Mouse (Mus musculus): ENCODE results near the gene Cd69. TPM values are rescaled to one million over a fixed set of nuclear protein-coding genes. Genes with fewer than 3 reads are reported as not detected.

The Cd69 gene
- polyA plus RNA-seq (2021; fragmentation: Nextera tagmentation), result not detected in 2 replicates
- long read RNA-seq, experiment 1, result 0 reads
- long read RNA-seq, experiment 2, result 0 reads

DNA sequence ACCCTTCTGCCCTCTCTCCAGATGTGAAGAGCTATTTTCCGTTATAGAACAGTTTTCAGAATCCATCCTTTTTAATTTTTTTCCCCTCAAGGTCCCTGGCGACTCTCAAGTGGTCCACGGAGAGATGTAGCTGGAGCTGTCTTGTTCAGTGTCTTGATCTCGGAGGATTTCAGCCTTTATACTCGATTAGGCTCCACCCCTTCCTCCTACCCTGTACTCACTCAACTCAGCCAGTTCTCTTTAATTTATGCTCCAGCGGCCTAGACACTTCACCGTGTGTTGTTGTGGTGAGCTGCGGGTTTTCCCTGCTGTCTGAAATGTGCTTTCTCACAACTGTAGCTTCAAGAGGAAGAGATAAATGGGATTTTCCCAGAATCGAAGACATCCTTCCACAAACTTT lies at the start of gene Cd69:
Gene Cd69 (minus strand): TSS at position 217 of the 400 bp plus-strand sequence.

Other genes starting within 250 kb of the Cd69 start
- gene Klrb1f, start 229.5 kb downstream of the Cd69 start, polyA plus RNA-seq (2021; fragmentation: Nextera tagmentation), result 0.24 and 0.26 TPM in 2 replicates
- not detected in 2 replicates for gene Clec2e, start 174.5 kb downstream of the Cd69 start, polyA plus RNA-seq (2021; fragmentation: Nextera tagmentation)
- 0.43 and 0.64 TPM in 2 replicates for gene Clec2d, start 94.8 kb downstream of the Cd69 start, polyA plus RNA-seq (2021; fragmentation: Nextera tagmentation)
- not detected in 2 replicates for gene 4922502D21Rik, start 56.4 kb upstream of the Cd69 start, polyA plus RNA-seq (2021; fragmentation: Nextera tagmentation)
- gene Clec12a, start 67.3 kb upstream of the Cd69 start, polyA plus RNA-seq (2021; fragmentation: Nextera tagmentation), result 0.05 and 0.20 TPM in 2 replicates
- gene Clec12b, start 110.4 kb upstream of the Cd69 start, polyA plus RNA-seq (2021; fragmentation: Nextera tagmentation), result 0.10 TPM in 1 of 2 replicates, not detected in the other
- 0.26 and 0.39 TPM in 2 replicates for gene Clec1b, start 121.9 kb upstream of the Cd69 start, polyA plus RNA-seq (2021; fragmentation: Nextera tagmentation)
- gene Clec9a, start 133.4 kb upstream of the Cd69 start, polyA plus RNA-seq (2021; fragmentation: Nextera tagmentation), result 0.06 TPM in 1 of 2 replicates, not detected in the other
- 1.2 and 1.5 TPM in 2 replicates for gene Clec1a, start 176.6 kb upstream of the Cd69 start, polyA plus RNA-seq (2021; fragmentation: Nextera tagmentation)
- gene Olr1, start 231.7 kb upstream of the Cd69 start, polyA plus RNA-seq (2021; fragmentation: Nextera tagmentation), result 0.06 TPM in 1 of 2 replicates, not detected in the other
- not detected in 2 replicates for gene Tmem52b, start 237.1 kb upstream of the Cd69 start, polyA plus RNA-seq (2021; fragmentation: Nextera tagmentation)